Mouse (Mus musculus) cerebellum, adult 9-11 months (tissue): ENCODE results near the gene Grk3.

Source experiments
- DNase-seq: peaks from one replicate; pipeline ENCODE4 v3.0.0; 2022

Grk3 gene

GRCm38 (mm10) chr5:112932878-112933567 lies 82.6 kb downstream of the Grk3 start:
- no peak for DNase-seq

DNA sequence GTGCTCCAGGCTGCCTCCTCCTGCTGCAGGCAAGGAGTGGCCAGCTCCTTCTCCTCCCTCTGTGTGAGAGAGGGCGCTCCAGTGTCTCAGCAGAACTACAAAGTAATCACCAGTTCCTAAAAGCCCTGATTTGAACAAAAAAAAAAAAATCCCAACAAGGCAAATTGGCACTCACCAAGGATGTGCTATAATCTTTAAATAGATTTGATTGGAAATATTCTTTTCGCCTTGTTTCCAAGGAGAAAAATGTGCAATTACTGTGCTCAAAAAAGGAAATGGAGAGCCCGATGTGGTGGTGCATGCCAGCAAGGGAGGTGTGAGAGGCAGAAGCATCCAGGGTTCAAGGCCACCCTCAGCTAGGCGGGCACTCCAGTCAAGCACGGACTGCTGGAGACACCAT lies 83.7 kb downstream of the Grk3 start:
- DNase-seq, result no peak

GRCm38 (mm10) chr5:112928201-112928881 lies 87.2 kb downstream of the Grk3 start:
- DNase-seq, result no peak

GRCm38 (mm10) chr5:112925422-112925821 lies 90.2 kb downstream of the Grk3 start:
- DNase-seq, result no peak

DNA sequence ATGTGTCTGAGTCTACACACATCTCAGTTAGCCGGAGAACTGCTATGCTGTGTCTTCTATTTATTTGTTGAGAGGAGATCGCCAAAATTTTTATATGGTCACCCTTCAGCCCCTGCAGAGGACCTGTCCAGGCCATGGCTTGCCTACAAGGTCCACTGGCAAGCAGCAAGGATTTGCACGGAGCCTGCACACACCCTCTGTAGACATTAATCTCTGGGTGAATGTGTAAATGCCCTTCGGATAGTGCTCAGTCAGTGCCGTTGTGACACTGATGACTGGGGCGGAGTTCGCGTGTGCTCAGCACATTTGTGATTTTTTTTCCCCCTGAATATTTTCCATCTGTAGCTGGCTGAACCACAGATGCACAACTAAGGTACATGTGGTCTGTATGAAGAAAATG lies 90.8 kb downstream of the Grk3 start:
- no peak for DNase-seq

DNA sequence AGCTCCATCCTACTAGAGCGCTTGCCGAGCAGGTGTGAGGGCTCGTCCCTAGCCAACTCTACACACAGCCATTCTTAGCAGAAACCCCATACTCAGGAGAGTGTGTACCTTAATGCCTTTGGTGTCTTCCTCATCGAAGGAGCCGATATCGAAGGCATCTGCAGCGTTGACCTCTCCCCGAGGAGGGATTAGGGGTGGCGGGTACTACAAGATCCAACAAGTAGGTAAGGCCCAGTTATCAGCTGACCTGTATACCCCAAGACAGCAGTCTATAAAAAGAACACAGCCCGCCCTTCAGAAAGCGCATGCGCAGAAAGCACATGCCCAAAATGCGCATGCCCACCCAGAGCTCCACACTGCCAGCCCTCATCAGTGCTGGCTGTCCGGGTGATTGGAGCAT lies 91.8 kb downstream of the Grk3 start:
- no peak for DNase-seq

DNA sequence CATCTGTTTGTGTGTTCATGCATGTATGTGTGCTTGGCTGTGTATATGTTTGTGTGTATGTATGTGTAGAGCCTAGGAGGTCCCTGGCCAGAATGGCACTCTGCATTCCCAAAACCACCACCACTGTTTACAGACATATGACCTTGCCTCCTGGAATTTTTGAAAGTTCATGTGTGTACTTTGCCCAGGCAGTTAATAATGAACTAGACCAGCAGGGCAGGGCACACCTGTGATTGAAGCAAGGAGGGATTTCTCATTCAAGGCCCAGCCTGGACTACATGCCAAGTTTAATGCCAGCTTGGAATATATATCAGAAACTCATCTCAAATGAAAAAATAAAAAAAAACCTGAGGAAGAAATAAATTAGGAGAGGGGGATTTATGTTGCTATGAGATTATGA lies 93.7 kb downstream of the Grk3 start:
- no peak for DNase-seq

- DNase-seq, result no peak
Measured at GRCm38 (mm10) chr5:112910381-112910780, 105.2 kb downstream of the Grk3 start.

DNA sequence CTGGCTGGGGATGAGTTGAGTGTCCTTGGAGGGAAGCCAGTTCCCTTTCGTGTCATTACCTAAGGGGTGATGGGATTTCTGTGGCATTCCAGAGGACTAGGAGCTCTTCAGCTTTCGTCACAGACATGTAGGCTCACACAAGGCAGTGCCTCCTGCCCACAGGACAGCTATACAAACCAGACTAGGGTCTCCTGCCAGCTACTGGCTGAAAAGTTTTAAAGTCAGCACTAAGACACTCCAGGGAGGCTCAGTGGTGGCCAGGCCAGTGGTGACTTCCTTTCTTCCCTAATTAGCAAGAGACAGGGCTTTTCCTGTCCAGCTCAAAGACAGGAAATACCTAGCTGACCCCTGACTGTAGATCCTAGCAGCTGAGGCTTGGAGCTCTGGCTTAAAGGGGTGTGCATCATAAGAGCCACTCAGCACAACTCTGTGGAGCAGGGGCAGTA lies 107.4 kb downstream of the Grk3 start:
- DNase-seq, result no peak

DNA sequence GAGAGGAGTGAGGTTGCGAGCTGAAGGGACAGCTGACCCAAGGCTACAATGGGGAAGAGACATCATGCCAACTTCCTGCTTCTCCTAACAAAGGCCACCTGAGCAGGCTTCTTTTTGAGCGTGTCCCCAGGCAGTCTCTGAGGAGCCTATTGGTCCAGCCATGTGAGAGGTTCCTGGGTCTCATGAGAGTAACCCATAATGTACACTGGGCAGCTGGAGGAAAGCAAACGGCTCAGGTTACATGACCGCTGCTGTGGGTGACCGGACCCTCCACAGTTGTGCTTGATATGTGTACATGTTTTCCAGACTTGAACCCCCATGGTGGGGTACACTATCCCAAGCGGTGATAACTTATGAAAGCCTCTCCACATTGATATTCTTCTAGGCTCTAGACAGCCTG lies 108.1 kb downstream of the Grk3 start:
- no peak for DNase-seq

- DNase-seq, result no peak
Measured at GRCm38 (mm10) chr5:112895674-112896654, 119.6 kb downstream of the Grk3 start, which contains the start of gene Myo18b. Gene Myo18b (minus strand): TSS chr5:112896362.

- no peak for DNase-seq
Measured at GRCm38 (mm10) chr5:112893462-112894060, 122.0 kb downstream of the Grk3 start.

- DNase-seq, result no peak
Measured at GRCm38 (mm10) chr5:112892411-112892810, 123.2 kb downstream of the Grk3 start.

DNA sequence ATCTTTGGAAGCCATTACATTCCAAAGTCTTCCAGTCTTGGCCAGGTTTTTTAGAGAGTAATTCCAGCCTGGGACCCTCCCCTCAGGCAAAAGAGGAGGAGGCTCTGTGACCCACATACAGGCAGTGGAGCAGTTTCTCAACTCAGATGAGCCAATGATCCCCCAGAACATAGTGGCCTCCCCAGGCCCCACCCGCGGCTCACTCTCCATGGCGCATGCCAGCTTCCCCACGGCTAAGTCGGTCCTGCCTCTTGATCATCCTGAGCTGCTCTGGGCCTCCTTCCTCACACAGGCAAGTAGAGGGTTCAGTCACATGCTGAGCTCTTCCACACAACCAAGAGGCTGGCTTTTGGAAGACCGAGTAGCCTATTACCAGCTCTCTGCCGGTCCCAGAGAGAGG lies 126.9 kb downstream of the Grk3 start:
- no peak for DNase-seq

GRCm38 (mm10) chr5:112886687-112887491 lies 128.7 kb downstream of the Grk3 start:
- peak; percentile 71 for DNase-seq

- DNase-seq, result no peak
Measured at GRCm38 (mm10) chr5:112877391-112878115, 138.0 kb downstream of the Grk3 start.

- DNase-seq, result peak; percentile 52
Measured at GRCm38 (mm10) chr5:112876846-112877390, 138.7 kb downstream of the Grk3 start.

GRCm38 (mm10) chr5:112872999-112873398 lies 142.6 kb downstream of the Grk3 start:
- DNase-seq, result no peak

GRCm38 (mm10) chr5:112870729-112871128 lies 144.9 kb downstream of the Grk3 start:
- peak; percentile 59 for DNase-seq

- DNase-seq, result no peak
Measured at GRCm38 (mm10) chr5:112868620-112869019, 147.0 kb downstream of the Grk3 start.
